Mouse (Mus musculus) heart, postnatal 0 days (tissue): ENCODE results near the gene Pakap.

Experiments
- CTCF ChIP-seq: IDR thresholded peaks from 2 replicates; pipeline ENCODE4 v1.5.1; 2016; ENCODE audit warnings: antibody characterized with exemption, control low read depth, low read depth
- EP300 ChIP-seq: IDR thresholded peaks from 2 replicates; pipeline ENCODE4 v1.6.1; 2016; ENCODE audit warnings: antibody characterized with exemption, low read depth

DNA sequence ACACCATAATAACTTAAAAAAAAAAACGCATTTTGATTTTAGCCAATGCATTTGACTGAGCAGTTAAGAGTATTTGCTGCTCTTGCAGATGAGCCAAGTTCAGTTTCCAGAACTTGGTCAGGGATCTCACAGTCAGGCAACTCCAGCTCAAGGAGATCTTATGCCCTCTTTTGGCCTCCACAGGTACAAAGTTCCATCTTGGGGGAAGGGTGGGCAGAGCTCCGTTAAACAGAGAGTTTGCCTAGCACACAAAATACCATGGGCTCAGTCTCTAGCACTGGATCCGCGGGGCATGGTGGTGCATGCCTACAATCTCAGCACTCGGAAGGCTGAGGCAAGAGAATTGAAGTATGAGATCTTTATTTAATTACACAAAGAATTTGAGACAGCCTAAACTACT, 164.4 kb downstream of the Pakap start:
- TF ChIP-seq CTCF (no peak), EP300 (no peak)
